Mouse (Mus musculus): ENCODE data around the gene Tpx2. TPM values are rescaled to one million over a fixed set of nuclear protein-coding genes. Genes with fewer than 3 reads are reported as not detected.
A peak's percentile ranks its signal among the peaks of the same experiment; 100 is the strongest.

Gene Tpx2
- polyA plus RNA-seq, 1 experiment from 2014 or later: 141 TPM

DNA sequence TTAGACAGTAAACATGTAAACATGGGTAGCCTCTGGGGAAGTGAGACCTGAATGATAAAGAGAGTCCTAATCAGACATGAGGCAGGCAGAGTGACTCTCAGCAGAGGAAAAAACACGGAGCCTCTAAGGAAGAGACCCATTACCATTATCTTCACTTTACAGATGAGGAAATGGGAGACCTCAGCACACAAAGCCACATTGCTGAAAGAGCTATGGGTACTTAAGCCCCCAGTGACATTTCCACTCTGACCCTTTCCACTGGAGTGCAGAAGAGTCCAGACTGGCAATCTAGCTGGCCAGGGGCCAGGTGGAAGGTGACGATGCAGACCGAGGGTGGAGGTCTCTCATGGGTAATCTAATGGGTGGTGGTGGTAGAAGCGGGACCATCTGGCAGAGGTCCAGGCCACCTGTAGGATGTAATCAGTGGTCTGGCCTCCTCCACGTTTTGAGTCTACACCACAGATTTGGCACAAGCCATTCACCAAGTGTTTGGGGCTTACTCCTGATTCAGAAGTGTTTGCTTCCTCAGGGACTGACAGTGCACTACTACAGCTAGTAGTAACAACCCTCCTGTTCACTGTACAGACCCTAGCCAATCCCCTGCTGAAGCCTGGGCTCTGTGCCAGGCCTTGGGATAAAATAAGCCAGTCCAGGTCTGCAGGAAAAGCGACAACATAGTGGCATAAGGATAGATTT, 30.0 kb upstream of the Tpx2 start:
- no peaks in the 10 kb centered on the region for H3K27me3 ChIP-seq (ENCODE audit: control insufficient read depth, insufficient read depth, low read length)
- H3K27ac ChIP-seq (ENCODE audit: low read depth, low read length): no peak overlapping the region
- ATAC-seq (ENCODE audit: insufficient read depth, low FRiP score, low TSS enrichment) (no peak), DNase-seq (ENCODE audit: low spot score) (no peak)
- WGBS: 83% methylated on average over 6 of the region's 6 CpGs
- H3K9ac ChIP-seq (ENCODE audit: low read length): no peak overlapping the region
- H3K9me3 ChIP-seq (ENCODE audit: control insufficient read depth, low read length): no peaks in the 10 kb centered on the region
- no peaks in the 10 kb centered on the region for H3K36me3 ChIP-seq (ENCODE audit: control insufficient read depth, insufficient read depth, low read length)
- H3K4me3 ChIP-seq (ENCODE audit: low read depth, low read length): no peak overlapping the region
- H3K4me2 ChIP-seq (ENCODE audit: low read depth): no peak overlapping the region
- peaks cover 19% of the 10 kb centered on the region for H3K4me1 ChIP-seq (ENCODE audit: control insufficient read depth, insufficient read depth, low read length)

- Histone ChIP-seq H3K4me2 (ENCODE audit: low read depth) (no peak overlapping the region), H3K4me1 (ENCODE audit: control insufficient read depth, insufficient read depth, low read length) (peaks cover 19% of the 10 kb centered on the region), H3K27ac (ENCODE audit: low read depth, low read length) (no peak overlapping the region), H3K9me3 (ENCODE audit: control insufficient read depth, low read length) (no peaks in the 10 kb centered on the region), H3K4me3 (ENCODE audit: low read depth, low read length) (no peak overlapping the region), H3K9ac (ENCODE audit: low read length) (no peak overlapping the region), H3K27me3 (ENCODE audit: control insufficient read depth, insufficient read depth, low read length) (no peaks in the 10 kb centered on the region), H3K36me3 (ENCODE audit: control insufficient read depth, insufficient read depth, low read length) (no peaks in the 10 kb centered on the region)
- WGBS: 84% methylated on average over 5 of the region's 5 CpGs
- DNase-seq (ENCODE audit: low spot score): no peak
- ATAC-seq (ENCODE audit: insufficient read depth, low FRiP score, low TSS enrichment): no peak
These were observed 29.1 kb upstream of the Tpx2 start for GRCm38 (mm10) chr2:152818679-152819078.

- Histone ChIP-seq H3K27ac (ENCODE audit: low read depth, low read length) (no peak overlapping the region), H3K4me2 (ENCODE audit: low read depth) (no peak overlapping the region), H3K27me3 (ENCODE audit: control insufficient read depth, insufficient read depth, low read length) (no peaks in the 10 kb centered on the region), H3K36me3 (ENCODE audit: control insufficient read depth, insufficient read depth, low read length) (no peaks in the 10 kb centered on the region), H3K4me3 (ENCODE audit: low read depth, low read length) (no peak overlapping the region), H3K9me3 (ENCODE audit: control insufficient read depth, low read length) (no peaks in the 10 kb centered on the region), H3K9ac (ENCODE audit: low read length) (no peak overlapping the region), H3K4me1 (ENCODE audit: control insufficient read depth, insufficient read depth, low read length) (peaks cover 19% of the 10 kb centered on the region)
- ATAC-seq (ENCODE audit: insufficient read depth, low FRiP score, low TSS enrichment): no peak
- 95% methylated on average over 3 of the region's 3 CpGs for WGBS
- no peak for DNase-seq (ENCODE audit: low spot score)
These were observed 28.6 kb upstream of the Tpx2 start for GRCm38 (mm10) chr2:152819097-152819624.

DNA sequence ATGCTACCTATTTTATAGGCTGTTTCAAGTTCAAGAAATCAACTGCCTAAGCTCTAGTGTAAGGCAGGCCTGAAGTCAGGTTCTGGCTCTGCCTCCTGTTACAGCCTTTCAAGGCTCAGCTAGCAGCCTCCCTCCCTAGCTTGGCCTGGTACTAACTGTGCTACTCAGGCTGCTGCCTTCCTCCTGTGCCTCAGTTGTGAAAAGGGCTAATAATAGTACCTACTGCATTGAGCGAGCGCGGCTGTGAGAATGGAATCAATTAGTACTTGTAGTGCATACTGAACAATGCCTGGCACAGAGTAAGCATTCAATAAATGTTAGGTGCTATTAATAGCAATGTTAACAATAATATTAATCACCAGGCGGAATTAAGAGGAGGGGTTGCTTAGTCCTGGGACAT, 27.8 kb upstream of the Tpx2 start:
- WGBS: 67% methylated on average over 4 of the region's 4 CpGs
- Histone ChIP-seq H3K27ac (ENCODE audit: low read depth, low read length) (peak overlapping the region; percentile 53; the same call in 1 of the 2 replicates), H3K36me3 (ENCODE audit: control insufficient read depth, insufficient read depth, low read length) (no peaks in the 10 kb centered on the region), H3K9ac (ENCODE audit: low read length) (no peak overlapping the region), H3K4me3 (ENCODE audit: low read depth, low read length) (no peak overlapping the region), H3K4me2 (ENCODE audit: low read depth) (no peak overlapping the region), H3K27me3 (ENCODE audit: control insufficient read depth, insufficient read depth, low read length) (no peaks in the 10 kb centered on the region), H3K4me1 (ENCODE audit: control insufficient read depth, insufficient read depth, low read length) (peaks cover 19% of the 10 kb centered on the region), H3K9me3 (ENCODE audit: control insufficient read depth, low read length) (no peaks in the 10 kb centered on the region)
- DNase-seq (ENCODE audit: low spot score) (no peak), ATAC-seq (ENCODE audit: insufficient read depth, low FRiP score, low TSS enrichment) (no peak)

DNA sequence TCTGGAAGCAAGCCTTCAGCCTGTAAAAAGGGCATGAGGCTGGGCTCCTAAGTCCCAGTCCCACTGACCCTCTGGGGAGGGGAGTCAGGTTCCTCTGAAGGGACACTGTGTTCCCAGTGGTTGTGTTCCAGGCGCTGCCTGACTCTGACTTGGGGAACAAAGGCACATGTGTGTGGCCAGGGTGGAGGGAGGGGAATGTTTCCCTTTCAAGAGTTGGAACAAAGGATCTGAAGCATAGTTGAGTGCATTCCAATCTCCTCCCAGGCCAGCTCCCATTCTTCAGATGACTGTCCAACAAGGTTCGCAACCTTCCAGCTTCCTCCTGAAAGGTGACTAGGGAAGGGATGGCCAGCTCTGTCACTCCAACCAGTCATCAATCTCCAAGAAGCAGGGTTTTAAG, 27.4 kb upstream of the Tpx2 start:
- Histone ChIP-seq H3K9ac (ENCODE audit: low read length) (no peak overlapping the region), H3K4me1 (ENCODE audit: control insufficient read depth, insufficient read depth, low read length) (peaks cover 19% of the 10 kb centered on the region), H3K36me3 (ENCODE audit: control insufficient read depth, insufficient read depth, low read length) (no peaks in the 10 kb centered on the region), H3K4me2 (ENCODE audit: low read depth) (no peak overlapping the region), H3K27ac (ENCODE audit: low read depth, low read length) (peak overlapping the region; percentile 58; the same call in 1 of the 2 replicates), H3K9me3 (ENCODE audit: control insufficient read depth, low read length) (no peaks in the 10 kb centered on the region), H3K4me3 (ENCODE audit: low read depth, low read length) (no peak overlapping the region), H3K27me3 (ENCODE audit: control insufficient read depth, insufficient read depth, low read length) (no peaks in the 10 kb centered on the region)
- ATAC-seq (ENCODE audit: insufficient read depth, low FRiP score, low TSS enrichment) (no peak), DNase-seq (ENCODE audit: low spot score) (peak; percentile 51)
- WGBS: 14% methylated on average over 2 of the region's 2 CpGs

- Histone ChIP-seq H3K9ac (ENCODE audit: low read length) (no peak overlapping the region), H3K27me3 (ENCODE audit: control insufficient read depth, insufficient read depth, low read length) (no peaks in the 10 kb centered on the region), H3K36me3 (ENCODE audit: control insufficient read depth, insufficient read depth, low read length) (no peaks in the 10 kb centered on the region), H3K4me1 (ENCODE audit: control insufficient read depth, insufficient read depth, low read length) (peaks cover 19% of the 10 kb centered on the region), H3K4me3 (ENCODE audit: low read depth, low read length) (no peak overlapping the region), H3K27ac (ENCODE audit: low read depth, low read length) (peak overlapping the region; percentile 58; the same call in 1 of the 2 replicates), H3K9me3 (ENCODE audit: control insufficient read depth, low read length) (no peaks in the 10 kb centered on the region), H3K4me2 (ENCODE audit: low read depth) (no peak overlapping the region)
- ATAC-seq (ENCODE audit: insufficient read depth, low FRiP score, low TSS enrichment) (no peak), DNase-seq (ENCODE audit: low spot score) (no peak)
- WGBS: 50% methylated on average over 5 of the region's 5 CpGs
These were observed 26.7 kb upstream of the Tpx2 start for GRCm38 (mm10) chr2:152821023-152821422.

DNA sequence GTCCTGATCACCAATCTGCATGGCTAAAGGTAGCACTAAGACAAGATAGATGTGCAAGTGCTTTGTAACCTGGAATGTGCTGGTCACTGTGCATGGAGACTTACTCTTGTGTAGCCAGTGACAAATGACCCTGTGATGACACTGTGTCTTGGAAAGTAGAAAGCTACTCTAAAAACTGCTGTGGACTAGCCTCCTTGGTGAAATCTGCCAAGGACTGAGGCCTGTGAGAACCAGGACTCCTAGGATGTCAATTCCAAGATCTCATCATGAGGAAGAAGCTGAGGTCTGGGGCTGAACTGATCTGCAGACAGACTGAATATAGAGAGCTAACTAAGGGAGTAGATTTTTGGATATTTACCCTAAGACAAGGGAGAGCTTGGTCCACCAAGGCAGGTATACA, 26.2 kb upstream of the Tpx2 start:
- Histone ChIP-seq H3K27ac (ENCODE audit: low read depth, low read length) (no peak overlapping the region), H3K4me2 (ENCODE audit: low read depth) (no peak overlapping the region), H3K4me3 (ENCODE audit: low read depth, low read length) (no peak overlapping the region), H3K9me3 (ENCODE audit: control insufficient read depth, low read length) (no peaks in the 10 kb centered on the region), H3K36me3 (ENCODE audit: control insufficient read depth, insufficient read depth, low read length) (no peaks in the 10 kb centered on the region), H3K4me1 (ENCODE audit: control insufficient read depth, insufficient read depth, low read length) (peaks cover 19% of the 10 kb centered on the region), H3K9ac (ENCODE audit: low read length) (no peak overlapping the region), H3K27me3 (ENCODE audit: control insufficient read depth, insufficient read depth, low read length) (no peaks in the 10 kb centered on the region)
- DNase-seq (ENCODE audit: low spot score): no peak
- no peak for ATAC-seq (ENCODE audit: insufficient read depth, low FRiP score, low TSS enrichment)

GRCm38 (mm10) chr2:152823770-152824169, 24.0 kb upstream of the Tpx2 start:
- H3K9me3 ChIP-seq (ENCODE audit: control insufficient read depth, low read length): no peaks in the 10 kb centered on the region
- DNase-seq (ENCODE audit: low spot score) (no peak), ATAC-seq (ENCODE audit: insufficient read depth, low FRiP score, low TSS enrichment) (no peak)
- 94% methylated on average over 1 of the region's 1 CpGs for WGBS
- peaks cover 29% of the 10 kb centered on the region for H3K4me1 ChIP-seq (ENCODE audit: control insufficient read depth, insufficient read depth, low read length)
- no peak overlapping the region for H3K27ac ChIP-seq (ENCODE audit: low read depth, low read length)
- H3K27me3 ChIP-seq (ENCODE audit: control insufficient read depth, insufficient read depth, low read length): no peaks in the 10 kb centered on the region
- no peak overlapping the region for H3K4me2 ChIP-seq (ENCODE audit: low read depth)
- H3K9ac ChIP-seq (ENCODE audit: low read length): no peak overlapping the region
- H3K36me3 ChIP-seq (ENCODE audit: control insufficient read depth, insufficient read depth, low read length): no peaks in the 10 kb centered on the region
- H3K4me3 ChIP-seq (ENCODE audit: low read depth, low read length): no peak overlapping the region

DNA sequence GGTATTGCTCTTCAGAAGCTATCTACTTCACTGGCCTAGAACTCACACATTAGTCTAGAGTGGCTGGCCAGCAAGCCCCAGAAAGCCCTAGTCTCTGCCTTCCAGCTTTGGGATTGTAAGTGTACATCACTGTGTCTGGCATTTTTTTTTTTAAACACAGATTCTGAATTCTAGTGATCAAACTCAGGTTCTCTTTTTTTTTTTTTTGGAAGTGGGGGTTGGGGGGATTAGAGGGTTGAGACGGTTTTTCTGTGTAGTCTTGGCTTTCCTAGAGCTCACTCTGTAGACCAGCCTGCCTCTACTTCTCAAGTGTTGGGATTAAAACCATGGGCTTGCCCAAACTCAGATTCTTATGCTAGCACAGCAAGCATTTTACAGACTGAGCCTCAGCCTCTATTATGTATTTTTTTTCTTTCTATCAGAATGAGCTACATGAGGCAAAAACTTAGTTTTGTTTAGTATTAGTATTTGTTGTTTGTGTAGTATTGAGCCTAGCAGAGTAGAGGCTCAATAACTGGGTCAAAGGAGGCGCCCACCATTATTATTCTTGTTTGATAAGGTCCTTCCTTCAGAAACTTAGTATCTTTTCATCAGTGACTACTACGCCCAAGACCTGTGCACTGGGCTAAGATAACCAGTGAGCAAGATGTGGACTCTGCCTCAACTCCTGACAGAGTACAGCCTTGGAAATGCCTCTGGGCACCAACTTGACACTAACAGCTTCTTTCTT, 23.2 kb upstream of the Tpx2 start:
- WGBS: 88% methylated on average over 3 of the region's 3 CpGs
- no peaks in the 10 kb centered on the region for H3K27me3 ChIP-seq (ENCODE audit: control insufficient read depth, insufficient read depth, low read length)
- no peak overlapping the region for H3K4me2 ChIP-seq (ENCODE audit: low read depth)
- ATAC-seq (ENCODE audit: insufficient read depth, low FRiP score, low TSS enrichment) (no peak), DNase-seq (ENCODE audit: low spot score) (no peak)
- no peak overlapping the region for H3K4me3 ChIP-seq (ENCODE audit: low read depth, low read length)
- no peaks in the 10 kb centered on the region for H3K9me3 ChIP-seq (ENCODE audit: control insufficient read depth, low read length)
- H3K27ac ChIP-seq (ENCODE audit: low read depth, low read length): no peak overlapping the region
- H3K36me3 ChIP-seq (ENCODE audit: control insufficient read depth, insufficient read depth, low read length): no peaks in the 10 kb centered on the region
- peaks cover 37% of the 10 kb centered on the region for H3K4me1 ChIP-seq (ENCODE audit: control insufficient read depth, insufficient read depth, low read length)
- H3K9ac ChIP-seq (ENCODE audit: low read length): no peak overlapping the region

All from neural tube, embryonic 11.5 days (tissue).